Mouse (Mus musculus) heart, postnatal 14 days (tissue): ENCODE data around the gene Rab3c. TPM values are rescaled to one million over a fixed set of nuclear protein-coding genes. Genes with fewer than 3 reads are reported as not detected.

Experiments used
- DNase-seq, 2 experiments: peaks; one replicate each; pipeline ENCODE4 v3.0.0; 2021 to 2022
- intact Hi-C: fragments of 180-260 bp; cut with DNase I; formaldehyde crosslinking; loops from one replicate; pipeline ENCODE4 v1.15.1; 2025
- total RNA-seq, 2 experiments: library from RNA; stranded (reverse); gene quantifications; 2 replicates each; pipeline ENCODE4 v1.2.3; 2021

Gene Rab3c
- total RNA-seq, 2 experiments from 2014 or later: 0.05 to 0.10 TPM

GRCm38 (mm10) chr13:110114870-110115645, 165.7 kb downstream of the Rab3c start:
- no peak for DNase-seq
- intact Hi-C loops: no loop called here

GRCm38 (mm10) chr13:110113711-110114110, 167.1 kb downstream of the Rab3c start:
- intact Hi-C loops: no loop called here
- no peak for DNase-seq

DNA sequence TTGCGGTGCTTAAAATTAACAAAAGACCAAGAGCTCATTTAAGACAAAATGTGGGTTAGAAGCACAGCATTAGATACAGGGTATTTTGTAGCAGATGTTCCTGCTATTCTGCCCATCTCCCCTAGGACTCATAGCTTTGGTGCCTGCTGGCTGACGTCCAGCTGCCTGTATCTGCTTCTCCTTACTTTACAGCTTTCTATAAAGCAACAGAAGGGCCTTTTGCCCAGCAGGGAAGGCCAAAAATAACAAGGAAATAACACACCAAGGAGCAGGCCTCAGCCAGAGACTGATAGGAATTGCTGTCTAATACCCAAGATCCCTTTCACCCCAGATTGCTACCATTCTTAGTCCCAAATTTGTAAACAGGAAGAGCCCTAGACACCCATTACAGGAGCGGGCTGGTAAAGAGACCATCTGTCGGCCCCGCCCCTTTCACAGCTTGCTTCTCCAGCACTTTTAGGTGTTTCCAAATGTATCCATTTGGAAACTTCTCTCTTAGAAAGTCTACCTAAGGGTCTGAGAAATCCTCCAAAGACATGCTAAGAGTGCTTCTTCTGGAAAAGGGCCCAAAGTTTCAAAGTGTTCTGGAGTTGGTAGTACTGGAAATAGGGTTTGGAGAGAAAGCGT, 183.3 kb downstream of the Rab3c start:
- no peak for DNase-seq
- intact Hi-C loops: no loop called here

- intact Hi-C loops: no loop called here
Measured at GRCm38 (mm10) chr13:110094998-110095397, 185.8 kb downstream of the Rab3c start.

DNA sequence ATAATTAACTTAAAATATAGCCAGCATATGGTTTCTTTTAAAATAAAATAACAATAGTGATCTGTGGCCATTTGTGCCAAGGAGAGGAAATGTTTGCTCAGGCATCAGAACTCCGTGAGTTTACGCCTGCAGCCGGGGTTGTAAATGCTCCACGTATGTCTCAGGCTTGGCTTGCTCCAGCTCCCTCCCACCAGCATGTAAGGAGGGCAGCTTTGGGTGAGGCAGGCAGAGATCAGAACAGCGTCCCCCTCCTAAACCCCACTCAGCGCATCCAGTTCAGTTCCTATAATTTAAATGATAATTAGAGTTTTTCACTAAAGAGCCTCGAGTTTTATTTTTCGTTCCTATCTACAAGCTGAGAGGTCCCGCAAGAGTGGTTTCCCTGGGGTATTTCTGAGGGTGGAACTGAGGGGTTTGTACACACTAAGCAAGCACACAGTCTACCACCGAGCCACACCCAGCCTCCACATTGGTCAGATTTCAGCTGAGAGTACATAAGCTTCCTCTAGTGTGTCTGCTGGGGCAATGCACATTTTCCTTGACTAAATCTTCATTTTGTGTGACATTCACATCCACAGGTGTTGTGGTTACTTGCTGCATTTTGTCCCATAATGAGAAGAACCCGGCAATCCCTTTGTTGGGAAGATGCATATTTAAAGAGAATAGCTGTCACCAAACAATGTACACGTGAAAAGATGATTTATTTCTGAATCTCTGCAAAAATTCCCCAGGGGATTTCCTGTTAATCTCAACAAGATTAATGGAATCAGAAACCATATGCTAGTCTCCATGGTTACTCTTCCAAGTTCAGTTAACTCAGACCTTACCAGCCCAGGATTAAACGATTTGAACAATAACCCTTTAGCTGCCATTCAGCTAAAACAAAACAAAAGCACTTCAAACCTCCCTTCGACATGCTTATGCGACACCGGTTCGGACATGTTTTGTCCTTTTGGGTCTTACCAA, 186.8 kb downstream of the Rab3c start:
- no peak for DNase-seq
- intact Hi-C loops: no loop called here

More at GRCm38 (mm10) chr13:110094998-110095397, 185.8 kb downstream of the Rab3c start:
- no peak for DNase-seq

DNA sequence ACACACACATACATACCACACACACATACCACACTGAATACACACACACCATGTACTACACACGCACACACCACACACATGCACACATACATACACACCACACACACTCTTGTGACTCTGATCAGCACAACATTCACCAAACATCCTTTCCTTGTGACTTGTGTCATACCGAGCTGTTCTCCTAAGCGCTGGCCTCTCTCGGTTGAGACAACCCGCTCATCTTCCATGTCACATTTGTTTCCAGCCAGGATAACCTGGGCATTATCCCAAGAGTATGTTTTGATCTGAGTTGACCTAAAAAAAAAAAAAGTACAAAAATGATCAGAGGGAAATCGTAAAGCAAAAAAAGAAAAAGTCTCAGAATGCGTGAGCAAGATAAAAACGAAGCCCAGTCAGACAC, 196.8 kb downstream of the Rab3c start:
- DNase-seq: no peak
- intact Hi-C loops: no loop called here

GRCm38 (mm10) chr13:110081174-110081573, 199.6 kb downstream of the Rab3c start:
- no peak for DNase-seq
- intact Hi-C loops: no loop called here

- DNase-seq: no peak
- intact Hi-C loops: no loop called here
Measured at GRCm38 (mm10) chr13:110075587-110075986, 205.2 kb downstream of the Rab3c start.

GRCm38 (mm10) chr13:110074180-110074579, 206.6 kb downstream of the Rab3c start:
- no peak for DNase-seq
- intact Hi-C loops: no loop called here

DNA sequence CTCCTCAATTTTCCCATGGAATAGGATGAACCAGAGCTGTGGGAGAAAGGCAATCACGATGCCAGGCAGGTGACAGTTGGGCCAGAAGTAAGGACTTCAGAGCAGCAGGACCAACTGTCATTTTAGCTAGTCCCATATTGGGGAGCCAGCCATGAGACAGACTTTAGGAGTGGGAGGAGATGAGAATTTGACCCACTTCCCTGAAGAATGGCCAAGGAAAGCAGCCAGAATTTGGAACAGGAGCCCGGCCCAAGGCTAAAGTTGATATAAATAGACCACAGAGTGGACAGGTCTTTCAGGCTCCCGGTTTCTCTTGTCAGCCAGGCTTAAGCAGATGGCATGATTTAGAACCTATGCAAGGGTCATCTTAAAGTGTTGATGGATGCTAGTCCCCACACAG, 213.6 kb downstream of the Rab3c start:
- no peak for DNase-seq
- intact Hi-C loops: loop anchor here (10.0 kb wide), 1 partner anchor 1348 kb away; no protein-coding TSS in a partner anchor

GRCm38 (mm10) chr13:110066674-110067073, 214.1 kb downstream of the Rab3c start:
- DNase-seq: no peak
- intact Hi-C loops: loop anchor here (10.0 kb wide), 1 partner anchor 1348 kb away; no protein-coding TSS in a partner anchor

DNA sequence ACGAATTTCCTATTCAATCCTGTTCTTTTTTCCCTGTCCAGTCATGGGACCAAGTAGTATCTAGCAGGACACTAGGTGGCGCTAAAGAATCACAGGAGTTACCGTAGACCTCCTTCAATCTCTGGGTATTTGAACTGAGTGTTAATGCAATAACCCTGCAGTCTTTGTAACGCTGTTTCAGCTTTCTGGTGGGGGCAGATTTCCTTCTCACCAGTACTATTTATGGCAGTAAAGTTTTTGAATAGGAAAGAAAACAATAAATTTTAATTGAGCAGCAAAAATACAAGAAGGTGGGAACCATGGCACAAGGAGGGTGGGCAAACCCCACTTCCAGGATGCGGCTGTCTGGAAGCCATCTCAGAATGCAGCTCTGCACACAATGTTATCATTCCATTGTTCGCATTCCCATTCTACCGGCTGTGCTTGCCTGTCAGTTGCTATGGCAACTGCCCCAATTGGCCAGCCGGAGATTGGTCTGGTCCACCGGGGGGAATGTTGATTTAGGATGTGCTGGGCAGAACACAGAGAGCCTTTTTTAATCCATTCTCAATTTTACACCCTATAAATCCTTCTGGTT, 217.9 kb downstream of the Rab3c start:
- intact Hi-C loops: loop anchor here (1.0 to 10.0 kb wide), 3 partner anchors 255 to 1352 kb away; no protein-coding TSS in a partner anchor
- DNase-seq: peak; percentile 46 to 80

- no peak for DNase-seq
- intact Hi-C loops: loop anchor here (1.0 to 10.0 kb wide), 3 partner anchors 256 to 1353 kb away; no protein-coding TSS in a partner anchor
Measured at GRCm38 (mm10) chr13:110062288-110062687, 218.5 kb downstream of the Rab3c start.

- intact Hi-C loops: no loop called here
- DNase-seq: no peak
Measured at GRCm38 (mm10) chr13:110054538-110054937, 226.3 kb downstream of the Rab3c start.

DNA sequence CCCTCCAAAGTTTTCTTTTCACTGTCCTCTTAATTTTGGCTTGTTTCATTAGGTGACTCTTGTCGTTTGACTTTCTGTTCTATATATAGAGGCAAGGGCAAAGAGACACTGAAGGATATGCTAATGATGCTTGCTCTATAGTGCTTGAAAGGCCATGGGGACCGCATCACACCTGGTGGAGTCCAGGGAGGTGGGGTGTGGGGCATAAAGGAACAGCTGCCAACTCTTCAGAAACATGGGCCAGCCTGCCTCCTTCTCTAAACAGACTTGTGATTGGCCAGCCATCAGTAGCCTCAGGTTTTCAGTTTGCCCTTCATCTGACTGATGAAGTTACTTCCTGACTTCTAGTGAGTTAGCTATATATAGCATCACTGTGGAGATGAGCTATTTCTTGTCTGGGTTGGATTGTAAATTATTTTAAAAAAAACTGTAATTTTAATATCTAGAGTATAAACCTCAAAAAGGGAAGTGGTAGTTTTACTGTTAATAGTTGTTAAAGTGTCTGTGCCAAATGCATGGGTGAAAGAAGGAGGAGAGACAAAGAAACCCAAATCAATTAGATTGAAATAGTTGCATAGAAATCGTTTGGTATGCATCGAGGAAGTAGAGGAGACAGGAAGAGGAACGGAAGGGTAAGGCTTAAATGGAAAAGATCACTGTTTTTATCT, 231.9 kb downstream of the Rab3c start:
- intact Hi-C loops: no loop called here
- DNase-seq: no peak

- intact Hi-C loops: no loop called here
- no peak for DNase-seq
Measured at GRCm38 (mm10) chr13:110044418-110044817, 236.4 kb downstream of the Rab3c start.

GRCm38 (mm10) chr13:110039779-110040498, 240.9 kb downstream of the Rab3c start:
- intact Hi-C loops: loop anchor here (1.0 kb wide), 1 partner anchor 118 kb away; no protein-coding TSS in a partner anchor
- DNase-seq: peak; percentile 13 to 49

- intact Hi-C loops: no loop called here
- DNase-seq: no peak
Measured at GRCm38 (mm10) chr13:110039170-110039569, 241.6 kb downstream of the Rab3c start.

- DNase-seq: no peak
- intact Hi-C loops: no loop called here
Measured at GRCm38 (mm10) chr13:110038521-110038920, 242.3 kb downstream of the Rab3c start.
